Comparison of ENCODE assay signal across 8 mouse cellular contexts in genomic region chr4:133451536-133451935, GRCm38 (mm10). TPM values are rescaled to one million over a fixed set of nuclear protein-coding genes. Genes with fewer than 3 reads are reported as not detected.
DNase-seq lines count a peak whose midpoint lies in the region; ATAC-seq and TF ChIP-seq lines count a peak whose summit lies in the region.

No protein-coding gene starts in this region.

- DNase-seq in midbrain, embryonic 14.5 days: peak; percentile 93
- DNase-seq in c-Kit-positive CD71-positive TER-119-negative erythroid progenitor cells, embryonic 14.5 days (ENCODE audit: low read depth): peak; percentile 66
- DNase-seq in frontal cortex, adult 2 months (ENCODE audit: extremely low spot score in 1 of 2, low spot score in 1 of 2): peak; percentile 40 to 94
- DNase-seq in kidney, postnatal 0 days (ENCODE audit: low spot score): peak; percentile 92
- DNase-seq in liver, embryonic 11.5 days (ENCODE audit: low spot score): peak; percentile 83
- DNase-seq in retina, postnatal 1 day: peak; percentile 78
- peak; percentile 72 to 84 for DNase-seq in thymus, postnatal 36 days

- H3K9me3 ChIP-seq in midbrain, embryonic 14.5 days (ENCODE audit: control insufficient read depth, low read length): no peaks in the 10 kb centered on the region
- H3K9me3 ChIP-seq in midbrain, embryonic 15.5 days: no peaks in the 10 kb centered on the region
- no peaks in the 10 kb centered on the region for H3K9me3 ChIP-seq in kidney, postnatal 0 days (replicated peaks; ENCODE audit: low read length)
- no peaks in the 10 kb centered on the region for H3K9me3 ChIP-seq in liver, embryonic 11.5 days (ENCODE audit: control insufficient read depth, low read length)

- H3K9ac ChIP-seq in midbrain, embryonic 14.5 days (replicated peaks; ENCODE audit: low read length): no peak overlapping the region
- no peak overlapping the region for H3K9ac ChIP-seq in midbrain, embryonic 15.5 days
- H3K9ac ChIP-seq in kidney, postnatal 0 days (ENCODE audit: low read depth, low read length): no peak overlapping the region
- H3K9ac ChIP-seq in liver, embryonic 11.5 days (ENCODE audit: low read depth, low read length): no peak overlapping the region

- H3K4me3 ChIP-seq in midbrain, embryonic 14.5 days (replicated peaks; ENCODE audit: low read depth, low read length): no peak overlapping the region
- no peak overlapping the region for H3K4me3 ChIP-seq in midbrain, embryonic 15.5 days
- no peak overlapping the region for H3K4me3 ChIP-seq in kidney, postnatal 0 days (replicated peaks; ENCODE audit: low read depth, low read length)
- no peak overlapping the region for H3K4me3 ChIP-seq in liver, embryonic 11.5 days (ENCODE audit: low read depth, low read length)

- no peaks in the 10 kb centered on the region for H3K4me1 ChIP-seq in midbrain, embryonic 14.5 days (ENCODE audit: control insufficient read depth, insufficient read depth, low read length)
- 0 out of 2 replicates have a peak, but pooled peaks cover 2% of the 10 kb centered on the region for H3K4me1 ChIP-seq in midbrain, embryonic 15.5 days
- H3K4me1 ChIP-seq in kidney, postnatal 0 days (replicated peaks; ENCODE audit: insufficient read depth, low read length): no peaks in the 10 kb centered on the region
- H3K4me1 ChIP-seq in liver, embryonic 11.5 days (replicated peaks; ENCODE audit: control insufficient read depth, insufficient read depth, low read length): 0 out of 2 replicates have a peak, but pooled peaks cover 2% of the 10 kb centered on the region

- H3K27ac ChIP-seq in midbrain, embryonic 14.5 days (replicated peaks; ENCODE audit: low read depth, low read length): no peak overlapping the region
- H3K27ac ChIP-seq in midbrain, embryonic 15.5 days: no peak overlapping the region
- no peak overlapping the region for H3K27ac ChIP-seq in kidney, postnatal 0 days
- no peak overlapping the region for H3K27ac ChIP-seq in liver, embryonic 11.5 days (ENCODE audit: low read depth, low read length)

- H3K27me3 ChIP-seq in midbrain, embryonic 14.5 days (ENCODE audit: control insufficient read depth, insufficient read depth, low read length): no peaks in the 10 kb centered on the region
- H3K27me3 ChIP-seq in midbrain, embryonic 15.5 days (replicated peaks): no peaks in the 10 kb centered on the region
- H3K27me3 ChIP-seq in kidney, postnatal 0 days (ENCODE audit: insufficient read depth, low read length): no peaks in the 10 kb centered on the region
- H3K27me3 ChIP-seq in liver, embryonic 11.5 days (replicated peaks; ENCODE audit: control insufficient read depth, insufficient read depth, low read length): peaks cover 11% of the 10 kb centered on the region

- H3K4me2 ChIP-seq in midbrain, embryonic 14.5 days (ENCODE audit: low read length): no peak overlapping the region
- H3K4me2 ChIP-seq in midbrain, embryonic 15.5 days: no peak overlapping the region
- no peak overlapping the region for H3K4me2 ChIP-seq in kidney, postnatal 0 days (ENCODE audit: low read length)
- no peak overlapping the region for H3K4me2 ChIP-seq in liver, embryonic 11.5 days

- 10% methylated on average over 10 of the region's 10 CpGs for WGBS in midbrain, embryonic 14.5 days
- 11% methylated on average over 10 of the region's 10 CpGs for WGBS in midbrain, embryonic 15.5 days
- WGBS in kidney, postnatal 0 days: 7% methylated on average over 10 of the region's 10 CpGs
- 6% methylated on average over 10 of the region's 10 CpGs for WGBS in liver, embryonic 11.5 days

- peak; percentile 96 for TF ChIP-seq CTCF in kidney, postnatal 0 days (IDR thresholded peaks at IDR 0.05; ENCODE audit: low read depth)

- no peak for ATAC-seq in midbrain, embryonic 14.5 days (ENCODE audit: low FRiP score, low TSS enrichment)
- ATAC-seq in midbrain, embryonic 15.5 days (replicated peaks): no peak
- ATAC-seq in kidney, postnatal 0 days (replicated peaks; ENCODE audit: low FRiP score, low read depth): no peak
- no peak for ATAC-seq in liver, embryonic 11.5 days (replicated peaks; ENCODE audit: low FRiP score)

- no peaks in the 10 kb centered on the region for H3K36me3 ChIP-seq in midbrain, embryonic 14.5 days (ENCODE audit: control insufficient read depth, insufficient read depth, low read length)
- no peaks in the 10 kb centered on the region for H3K36me3 ChIP-seq in midbrain, embryonic 15.5 days (replicated peaks)
- no peaks in the 10 kb centered on the region for H3K36me3 ChIP-seq in kidney, postnatal 0 days (ENCODE audit: insufficient read depth, low read length)
- H3K36me3 ChIP-seq in liver, embryonic 11.5 days (ENCODE audit: control insufficient read depth, insufficient read depth, low read length): no peaks in the 10 kb centered on the region

RNA-seq across cellular contexts. Expression of gene Tent5b, which starts 28.4 kb away (rescaled TPM):
- 0.09 and 0.15 TPM in 2 replicates for polyA plus RNA-seq in midbrain, embryonic 14.5 days (2014; fragmentation: Nextera tagmentation; extraction: Ambion mirVana)
- polyA plus RNA-seq in midbrain, embryonic 15.5 days (2015; fragmentation: Nextera tagmentation; extraction: Ambion mirVana): 0.22 and 0.37 TPM in 2 replicates
- 0.08 TPM in 2 replicates for polyA plus RNA-seq in frontal cortex, adult 2 months (2012; rRNA removed)
- 2.7 and 2.8 TPM in 2 replicates for polyA plus RNA-seq in kidney, postnatal 0 days (2015; fragmentation: Nextera tagmentation; extraction: Ambion mirVana)
- 0.38 TPM in 1 of 2 replicates, not detected in the other for polyA plus RNA-seq in liver, embryonic 11.5 days (2014; fragmentation: Nextera tagmentation; extraction: Ambion mirVana)

RNA-seq across cellular contexts. Expression of gene Trnp1, which starts 46.8 kb away (rescaled TPM):
- polyA plus RNA-seq in midbrain, embryonic 14.5 days (2014; fragmentation: Nextera tagmentation; extraction: Ambion mirVana): 5.5 and 7.8 TPM in 2 replicates
- 6.4 and 6.9 TPM in 2 replicates for polyA plus RNA-seq in midbrain, embryonic 15.5 days (2015; fragmentation: Nextera tagmentation; extraction: Ambion mirVana)
- 134 and 162 TPM in 2 replicates for polyA plus RNA-seq in frontal cortex, adult 2 months (2012; rRNA removed)
- polyA plus RNA-seq in kidney, postnatal 0 days (2015; fragmentation: Nextera tagmentation; extraction: Ambion mirVana): 1.4 and 1.5 TPM in 2 replicates
- 0.21 TPM in 1 of 2 replicates, not detected in the other for polyA plus RNA-seq in liver, embryonic 11.5 days (2014; fragmentation: Nextera tagmentation; extraction: Ambion mirVana)

Comparison
In these comparisons a context has a peak if more than half of its experiments do, and no peak if none do; other contexts are left out.
1. RNA of gene Trnp1, which starts 46.8 kb away (polyA plus RNA-seq): 134 to 162 TPM in frontal cortex, adult 2 months; 6.4 to 6.9 TPM in midbrain, embryonic 15.5 days, 5.5 to 7.8 TPM in midbrain, embryonic 14.5 days, 1.4 to 1.5 TPM in kidney, postnatal 0 days and 0.21 TPM in liver, embryonic 11.5 days; every median in the first group is over 10 times any median in the second.
2. Peak in every context shown above with its lines, with median percentiles within 50 percentile points of each other: DNase-seq.